21 mouse cellular contexts compared by ENCODE assay signal in genomic region chr13:97584045-97584444, GRCm38 (mm10).
"Had no signal": no experiment of that assay in that cellular context is flagged by ENCODE, and none has a peak within 500 bp of the region (broad histone marks: within the 10 kb centered on the region; RNA-seq: fewer than 3 reads in every experiment).

No protein-coding gene starts in this region.

- H3K36me3 ChIP-seq: limb, embryonic 10.5 days; limb, embryonic 13.5 days; liver, embryonic 13.5 days; midbrain, embryonic 13.5 days; neural tube, embryonic 13.5 days; stomach, embryonic 15.5 days had no signal

- H3K27ac ChIP-seq: kidney, postnatal 0 days; layer of hippocampus, adult 2 months; limb, embryonic 10.5 days; limb, embryonic 13.5 days; liver, embryonic 13.5 days; midbrain, embryonic 13.5 days; neural tube, embryonic 13.5 days; stomach, embryonic 15.5 days had no signal

- DNase-seq: kidney, adult 18-20 months; kidney, adult 9 months; kidney, postnatal 25 days; layer of hippocampus, adult 9-11 months; liver; liver, embryonic 13.5 days; lung, embryonic 14.5 days; lung, postnatal 4 days; right cerebral cortex, postnatal 25 days; spleen, adult 18-20 months; thymus, postnatal 25 days had no signal

- H3K9me3 ChIP-seq: limb, embryonic 10.5 days; limb, embryonic 13.5 days; liver, embryonic 13.5 days; midbrain, embryonic 13.5 days; neural tube, embryonic 13.5 days; stomach, embryonic 15.5 days had no signal

- H3K4me1 ChIP-seq: liver, embryonic 13.5 days; midbrain, embryonic 13.5 days; stomach, embryonic 15.5 days had no signal

- H3K27me3 ChIP-seq: limb, embryonic 13.5 days; liver, embryonic 13.5 days; midbrain, embryonic 13.5 days; neural tube, embryonic 13.5 days; stomach, embryonic 15.5 days had no signal

- ATAC-seq: inflammation-experienced regulatory T-cells, adult 6 months; intestine, embryonic 16.5 days; lung, postnatal 0 days; midbrain, embryonic 13.5 days had no signal

- H3K9ac ChIP-seq: limb, embryonic 13.5 days; liver, embryonic 13.5 days; lung, embryonic 14.5 days; midbrain, embryonic 13.5 days; neural tube, embryonic 13.5 days; stomach, embryonic 15.5 days had no signal

- H3K4me3 ChIP-seq: layer of hippocampus, adult 2 months; limb, embryonic 10.5 days; limb, embryonic 13.5 days; liver, embryonic 13.5 days; midbrain, embryonic 13.5 days; neural tube, embryonic 13.5 days; stomach, embryonic 15.5 days had no signal

- H3K4me2 ChIP-seq: limb, embryonic 13.5 days; liver, embryonic 13.5 days; lung, embryonic 14.5 days; midbrain, embryonic 13.5 days; neural tube, embryonic 13.5 days; stomach, embryonic 15.5 days had no signal
